Mouse (Mus musculus): ENCODE measurements around the gene Nbea.

Nbea gene

GRCm38 (mm10) chr3:55751363-55751762 is 432.1 kb downstream of the Nbea start:
- no peak for DNase-seq (ENCODE audit: low spot score)

GRCm38 (mm10) chr3:55750445-55751065 is 432.9 kb downstream of the Nbea start:
- no peak for DNase-seq (ENCODE audit: low spot score)

- no peak for DNase-seq (ENCODE audit: low spot score)
Measured at GRCm38 (mm10) chr3:55743885-55744284, 439.6 kb downstream of the Nbea start.

- no peak for DNase-seq (ENCODE audit: low spot score)
Measured at GRCm38 (mm10) chr3:55742654-55743053, 440.8 kb downstream of the Nbea start.

GRCm38 (mm10) chr3:55742218-55742617 is 441.3 kb downstream of the Nbea start:
- no peak for DNase-seq (ENCODE audit: low spot score)

- no peak for DNase-seq (ENCODE audit: low spot score)
Measured at GRCm38 (mm10) chr3:55741428-55741827, 442.1 kb downstream of the Nbea start.

- no peak for DNase-seq (ENCODE audit: low spot score)
Measured at GRCm38 (mm10) chr3:55733665-55734064, 449.8 kb downstream of the Nbea start.

GRCm38 (mm10) chr3:55730549-55730948 is 453.0 kb downstream of the Nbea start:
- DNase-seq (ENCODE audit: low spot score) = no peak

GRCm38 (mm10) chr3:55730142-55730541 is 453.4 kb downstream of the Nbea start:
- no peak for DNase-seq (ENCODE audit: low spot score)

- DNase-seq (ENCODE audit: low spot score) = no peak
Measured at GRCm38 (mm10) chr3:55714260-55714659, 469.2 kb downstream of the Nbea start.

- no peak for DNase-seq (ENCODE audit: low spot score)
Measured at GRCm38 (mm10) chr3:55713856-55714255, 469.6 kb downstream of the Nbea start.

- DNase-seq (ENCODE audit: low spot score) = no peak
Measured at GRCm38 (mm10) chr3:55710300-55710699, 473.2 kb downstream of the Nbea start.

- no peak for DNase-seq (ENCODE audit: low spot score)
Measured at GRCm38 (mm10) chr3:55701632-55702031, 481.9 kb downstream of the Nbea start.

- no peak for DNase-seq (ENCODE audit: low spot score)
Measured at GRCm38 (mm10) chr3:55697174-55697573, 486.3 kb downstream of the Nbea start.

- DNase-seq (ENCODE audit: low spot score) = no peak
Measured at GRCm38 (mm10) chr3:55693073-55693472, 490.4 kb downstream of the Nbea start.

- no peak for DNase-seq (ENCODE audit: low spot score)
Measured at GRCm38 (mm10) chr3:55688098-55688497, 495.4 kb downstream of the Nbea start.

- no peak for DNase-seq (ENCODE audit: low spot score)
Measured at GRCm38 (mm10) chr3:55686993-55687392, 496.5 kb downstream of the Nbea start.

GRCm38 (mm10) chr3:55685627-55686026 is 497.9 kb downstream of the Nbea start:
- no peak for DNase-seq (ENCODE audit: low spot score)

GRCm38 (mm10) chr3:55684892-55685291 is 498.6 kb downstream of the Nbea start:
- DNase-seq (ENCODE audit: low spot score) = no peak

GRCm38 (mm10) chr3:55677691-55678090 is 505.8 kb downstream of the Nbea start:
- no peak for DNase-seq (ENCODE audit: low spot score)

GRCm38 (mm10) chr3:55674185-55674584 is 509.3 kb downstream of the Nbea start:
- DNase-seq (ENCODE audit: low spot score) = no peak

GRCm38 (mm10) chr3:55667048-55667447 is 516.5 kb downstream of the Nbea start:
- no peak for DNase-seq (ENCODE audit: low spot score)

- no peak for DNase-seq (ENCODE audit: low spot score)
Measured at GRCm38 (mm10) chr3:55665928-55666327, 517.6 kb downstream of the Nbea start.

- DNase-seq (ENCODE audit: low spot score) = no peak
Measured at GRCm38 (mm10) chr3:55664713-55665112, 518.8 kb downstream of the Nbea start.

All from ovary, postnatal 14 days (tissue).